Mouse (Mus musculus): ENCODE results near the gene Smg6. TPM values are rescaled to one million over a fixed set of nuclear protein-coding genes. Genes with fewer than 3 reads are reported as not detected.

Smg6 gene
- 57.7 to 67.0 TPM (median 62.6 TPM) in 4 replicates for total RNA-seq (2023; ENCODE audit: inconsistent age)

DNA sequence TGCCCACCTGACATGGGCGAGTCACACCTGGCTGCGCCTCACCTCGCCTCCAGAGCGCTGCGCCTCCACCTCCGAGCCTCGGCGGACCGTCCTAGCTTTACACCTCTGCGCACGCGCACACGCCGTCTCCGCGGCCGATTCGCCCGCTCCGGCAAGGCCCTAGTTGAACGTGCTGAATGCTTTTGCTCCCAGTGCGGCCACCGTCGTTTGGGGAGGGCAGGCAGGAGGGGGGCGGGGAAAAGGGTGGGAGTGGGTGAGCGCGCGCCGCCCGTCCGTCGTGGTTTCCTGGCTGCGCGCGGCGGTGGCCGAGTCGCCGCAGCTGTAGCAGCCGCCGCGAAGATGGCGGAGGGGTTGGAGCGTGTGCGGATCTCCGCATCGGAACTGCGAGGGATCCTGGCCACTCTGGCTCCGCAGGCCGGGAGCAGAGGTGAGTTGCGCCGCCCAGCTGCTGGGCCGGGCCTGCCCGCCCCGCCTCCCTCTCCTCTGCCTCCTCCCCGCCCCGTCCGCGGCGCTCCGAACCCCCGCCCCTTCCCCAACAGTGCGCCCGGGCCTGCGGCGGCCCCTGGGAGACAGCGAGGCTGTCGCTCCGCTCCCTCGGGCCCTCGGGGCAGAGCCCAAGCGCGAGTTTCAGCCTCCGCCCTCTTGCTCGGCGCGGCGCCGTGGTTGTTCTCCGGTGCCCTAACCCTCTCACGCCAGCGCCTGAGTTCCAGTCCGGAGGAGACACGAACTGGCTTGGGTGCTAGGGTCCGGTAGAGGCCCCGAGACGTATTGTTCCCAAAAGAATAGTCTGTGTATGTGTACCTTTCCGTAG lies at the start of gene Smg6, which contains the start of gene Srr:
Smg6 (plus strand) TSS at position 247 of the 811 bp plus-strand sequence.
Srr (minus strand) TSS at position 372 of the 811 bp plus-strand sequence.

DNA sequence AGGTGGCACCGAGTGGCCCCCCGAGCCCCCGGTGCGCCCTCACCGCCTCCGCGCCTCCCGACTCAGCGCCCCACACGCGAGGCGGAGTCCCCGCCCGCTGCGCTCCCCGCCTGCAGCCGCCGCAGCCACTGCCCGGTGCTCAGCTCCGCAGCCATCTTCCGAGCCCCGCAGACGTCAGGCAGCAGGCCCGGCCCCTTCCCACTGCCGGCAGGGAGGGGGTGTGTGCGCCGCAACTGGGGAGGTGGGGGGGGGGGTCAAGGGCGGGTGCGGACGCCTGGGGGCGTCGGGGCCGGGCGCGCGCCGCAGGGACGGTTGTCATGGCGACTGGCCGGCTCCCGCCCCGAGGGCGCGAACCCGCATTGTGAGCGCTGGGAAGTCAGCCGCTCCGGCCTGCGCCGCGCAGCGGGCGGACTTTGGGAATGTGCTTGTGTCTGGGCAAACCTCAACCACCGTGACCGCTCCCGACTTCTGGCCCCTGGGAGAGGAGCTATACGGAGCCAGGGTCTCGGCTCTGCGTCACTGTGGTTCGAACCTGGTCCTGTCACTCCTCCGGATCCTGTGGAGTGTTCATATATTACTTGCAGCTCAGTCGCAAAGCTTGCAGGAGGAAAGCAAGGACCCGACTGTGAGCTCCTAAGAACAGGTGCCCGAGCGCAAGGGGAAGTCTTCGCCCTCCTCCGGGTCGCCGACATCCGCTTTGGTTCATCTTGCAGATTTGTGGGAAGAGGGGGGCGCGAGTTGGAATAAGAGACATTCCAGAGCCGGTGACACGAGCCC lies 28.5 kb upstream of the Smg6 start, which contains the start of gene Sgsm2:
Sgsm2 (minus strand) TSS at position 160 of the 777 bp plus-strand sequence.

DNA sequence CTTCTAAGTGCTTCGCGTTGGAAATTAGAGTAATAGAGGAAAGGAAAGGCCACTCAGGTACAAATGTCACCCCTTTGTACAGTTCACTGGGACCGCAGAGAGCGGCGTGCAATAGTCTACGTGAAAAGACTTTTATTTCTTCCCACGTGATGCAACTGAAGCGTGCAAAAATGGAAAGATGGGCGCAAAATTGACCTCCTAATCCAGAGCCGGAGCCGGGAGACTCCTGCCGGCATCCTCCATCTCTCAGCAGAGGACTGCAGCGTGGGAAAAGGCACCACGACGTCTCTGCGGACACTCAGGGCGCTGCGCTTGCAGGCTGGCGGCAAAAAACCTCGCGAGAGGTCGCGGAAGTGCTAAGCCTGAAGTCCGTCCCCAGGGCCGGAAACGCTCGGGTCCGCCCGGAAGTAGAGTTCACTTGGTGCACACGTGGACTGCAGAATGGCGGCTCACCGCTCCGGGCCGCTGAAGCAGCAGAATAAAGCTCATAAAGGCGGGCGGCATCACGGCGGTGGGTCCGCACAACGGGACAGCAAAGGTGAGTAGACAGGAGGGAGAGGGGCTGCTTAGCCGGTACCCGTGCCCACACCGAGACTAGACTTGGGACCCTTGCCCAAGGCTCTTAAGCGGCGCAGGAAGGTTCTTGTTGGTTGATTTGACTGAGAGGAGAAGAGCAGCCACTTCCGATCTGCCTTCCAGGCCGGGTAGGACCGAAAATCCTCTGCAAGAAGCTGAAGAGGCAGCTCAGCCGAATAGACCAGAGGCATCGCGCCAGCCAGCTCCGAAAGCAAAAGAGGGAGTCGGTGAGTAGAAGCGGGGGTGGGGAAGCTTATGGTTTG lies 27.7 kb upstream of the Smg6 start, which contains the start of gene Tsr1:
Tsr1 (plus strand) TSS at position 394 of the 839 bp plus-strand sequence.

DNA sequence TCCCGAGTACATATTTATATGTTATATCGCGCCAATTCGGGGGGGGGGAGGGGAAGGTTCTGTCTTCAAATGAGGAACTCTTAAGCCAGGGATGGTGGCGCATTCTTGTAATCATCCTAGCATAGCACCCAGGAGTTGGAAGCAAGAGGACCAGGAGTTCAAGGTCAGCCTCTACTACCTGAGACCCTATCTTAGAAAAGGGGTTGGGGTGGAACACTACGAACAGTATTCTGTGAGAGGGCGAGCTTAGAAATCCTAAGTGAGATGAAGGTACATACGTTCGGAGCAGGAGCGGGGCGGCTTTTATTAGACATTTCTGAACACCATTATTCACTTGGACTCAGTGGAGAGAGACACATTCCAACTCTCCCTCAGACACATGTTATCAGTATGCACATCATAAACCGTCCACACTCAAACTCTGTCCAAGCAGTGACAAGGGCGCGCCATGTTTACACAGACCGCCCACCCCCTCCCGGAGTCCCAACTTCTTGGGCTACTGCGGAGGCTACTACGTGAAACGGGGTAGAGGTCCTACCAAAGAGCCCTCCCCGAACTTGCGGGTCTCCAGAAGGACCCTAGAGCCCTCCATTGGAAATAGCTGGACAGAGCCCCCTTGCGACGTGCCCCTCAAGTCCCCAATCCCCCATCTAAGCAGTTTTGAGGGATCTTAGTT lies 243.9 kb downstream of the Smg6 start, which contains the start of gene Hic1:
Hic1 (minus strand) TSS at position 115 of the 676 bp plus-strand sequence.

DNA sequence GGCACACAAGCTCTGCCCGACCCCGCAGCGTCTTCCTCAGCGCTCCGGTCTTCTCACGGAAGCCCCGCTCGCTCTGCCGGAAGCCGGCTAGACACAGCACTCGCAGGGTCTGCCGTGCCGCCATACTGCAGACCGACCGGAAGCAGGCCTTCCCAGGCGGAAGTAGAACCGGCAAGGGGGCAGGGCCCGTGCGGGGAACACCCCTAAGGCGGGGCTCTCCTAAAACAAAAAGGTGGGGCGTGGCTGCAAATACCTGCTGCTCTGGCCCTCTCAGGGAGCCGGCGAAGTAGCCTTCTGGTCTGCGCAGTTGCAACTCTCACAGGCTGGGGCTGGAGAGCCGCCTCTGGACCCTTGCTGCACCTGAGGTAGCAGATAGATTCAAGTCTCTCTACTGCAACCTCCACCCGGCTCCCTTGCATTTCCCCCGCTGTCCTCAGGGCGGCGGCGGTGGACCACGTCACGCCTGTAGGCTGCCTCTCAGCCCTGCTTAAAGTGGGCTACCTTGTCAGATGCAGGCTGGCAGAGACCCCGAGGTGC lies 253.1 kb downstream of the Smg6 start, which contains the start of gene Ovca2:
Ovca2 (minus strand) TSS at position 164 of the 537 bp plus-strand sequence.

DNA sequence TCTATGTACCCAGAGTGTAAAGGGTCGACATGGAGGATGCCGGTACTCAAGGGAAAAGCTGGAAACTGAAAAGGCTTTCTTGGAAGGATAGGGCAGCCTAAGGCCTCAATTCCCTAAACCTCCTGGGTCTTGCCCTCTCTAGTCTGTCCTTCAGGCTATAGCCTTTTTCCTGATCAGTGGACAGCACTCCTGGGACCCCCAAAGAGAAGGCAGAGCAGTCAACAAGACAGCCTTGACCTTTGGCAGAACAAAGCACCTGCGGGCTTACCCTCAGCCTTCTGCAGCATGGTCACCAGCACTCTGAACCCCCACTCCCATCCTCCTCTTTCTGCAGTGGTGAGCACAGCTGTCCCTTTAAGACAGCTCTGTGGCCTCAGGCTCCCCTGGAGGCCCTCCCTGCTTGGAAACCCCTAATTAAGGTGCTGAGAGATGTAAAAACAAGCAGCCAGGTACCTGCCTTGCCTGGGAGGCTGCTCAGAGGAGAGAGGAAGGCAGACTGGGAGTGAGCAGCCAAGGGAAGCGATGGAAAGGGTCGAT lies 265.4 kb downstream of the Smg6 start, which contains the start of gene Dph1:
Dph1 (minus strand) TSS at position 337 of the 537 bp plus-strand sequence.

DNA sequence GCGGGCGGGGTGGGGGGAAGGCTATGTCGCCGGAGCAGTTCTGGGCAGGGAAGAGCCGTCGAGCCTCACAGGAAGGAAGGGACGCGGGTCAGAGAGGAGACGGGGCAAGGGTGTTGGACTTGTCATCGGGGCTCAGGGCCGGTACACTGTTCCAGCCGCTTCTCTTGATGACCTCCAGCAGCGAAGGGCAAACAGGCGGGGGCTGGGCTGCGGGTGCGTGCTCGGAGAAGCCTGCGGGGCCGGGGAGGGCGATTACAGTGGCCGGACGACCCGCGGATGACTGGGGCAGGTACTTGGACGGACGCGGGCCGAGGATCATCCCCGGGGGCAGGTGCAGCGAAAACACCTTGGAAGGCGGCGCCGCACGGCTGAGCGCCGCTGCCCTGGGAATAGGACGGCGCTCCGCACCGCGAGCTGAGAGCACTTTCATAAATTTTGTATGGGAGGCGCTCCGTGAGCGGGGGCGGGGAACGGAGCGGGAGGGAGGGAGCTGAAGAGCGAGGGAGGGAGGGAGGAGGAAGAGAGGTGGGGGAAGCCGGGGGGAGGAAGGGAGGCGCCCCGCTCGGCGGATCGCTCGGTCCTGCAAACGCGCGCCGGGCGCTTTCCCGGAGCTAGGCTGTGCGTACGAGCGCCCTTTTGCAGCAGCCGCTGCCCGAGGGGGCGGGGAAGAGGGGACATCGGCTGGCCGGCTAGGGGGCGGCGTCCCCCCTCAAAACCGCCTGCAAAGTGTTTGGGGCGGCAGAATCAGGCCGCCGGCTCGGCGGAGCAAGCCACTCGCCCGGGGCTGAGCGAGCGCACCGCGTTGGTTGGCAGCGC lies 267.8 kb downstream of the Smg6 start, which contains the start of gene Rtn4rl1:
Rtn4rl1 (plus strand) TSS at position 528 of the 816 bp plus-strand sequence.

Other genes starting within 250 kb of the Smg6 start
- 104 to 145 TPM (median 141 TPM) in 4 replicates for gene Pafah1b1, start 201.2 kb upstream of the Smg6 start, total RNA-seq (2023; ENCODE audit: inconsistent age)
- gene Mettl16, start 155.0 kb upstream of the Smg6 start, total RNA-seq (2023; ENCODE audit: inconsistent age), result 48.1 to 57.3 TPM (median 54.5 TPM) in 4 replicates
- 100 to 121 TPM (median 119 TPM) in 4 replicates for gene Mnt, start 94.9 kb upstream of the Smg6 start, total RNA-seq (2023; ENCODE audit: inconsistent age)
- 4.1 to 7.5 TPM (median 6.4 TPM) in 4 replicates for gene Sgsm2, start 28.8 kb upstream of the Smg6 start, total RNA-seq (2023; ENCODE audit: inconsistent age)
- gene Tsr1, start 27.8 kb upstream of the Smg6 start, total RNA-seq (2023; ENCODE audit: inconsistent age), result 77.0 to 90.0 TPM (median 80.6 TPM) in 4 replicates
- 6.0 to 8.6 TPM (median 6.7 TPM) in 4 replicates for gene Srr, start 125 bp downstream of the Smg6 start, total RNA-seq (2023; ENCODE audit: inconsistent age)
- 3.1 to 8.2 TPM (median 5.4 TPM) in 4 replicates for gene Hic1, start 243.7 kb downstream of the Smg6 start, total RNA-seq (2023; ENCODE audit: inconsistent age)